Mouse (Mus musculus) ES-Bruce4 (cell line): ENCODE data around the gene Edc3.

Experiments used
- CTCF ChIP-seq: IDR thresholded peaks from one replicate; pipeline ENCODE4 v1.8.1; 2011; ENCODE audit warnings: low read depth, low read length
- POLR2A ChIP-seq: IDR thresholded peaks from one replicate; pipeline ENCODE4 v1.8.1; 2011; ENCODE audit warnings: low read length; ENCODE audit not compliant: insufficient read depth

DNA sequence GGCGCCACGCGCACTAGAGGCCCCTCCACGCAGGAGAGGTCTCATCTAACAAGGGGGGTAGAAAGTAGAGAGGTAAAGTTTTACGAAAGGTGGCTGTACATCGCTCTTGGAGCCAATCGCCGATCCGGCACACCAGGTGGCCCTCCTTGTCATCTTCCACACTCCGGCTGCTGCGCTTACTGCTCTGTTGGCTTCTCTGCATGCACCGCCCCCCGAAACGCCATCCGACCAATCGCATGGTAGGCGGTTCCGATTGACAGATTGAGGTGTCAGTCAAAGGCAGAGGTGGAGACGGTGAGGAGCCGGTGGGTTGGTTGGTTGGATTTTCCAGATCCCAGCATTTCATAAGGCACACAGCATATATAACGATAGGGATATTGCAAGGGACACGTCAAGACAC lies 50.2 kb downstream of the Edc3 start:
- TF ChIP-seq CTCF (no peak), POLR2A (no peak)
